Mouse (Mus musculus): ENCODE data around the gene Tcf7l1. TPM values are rescaled to one million over a fixed set of nuclear protein-coding genes. Genes with fewer than 3 reads are reported as not detected.
A peak's percentile ranks its signal among the peaks of the same experiment; 100 is the strongest.

Tcf7l1 gene
- polyA plus RNA-seq, 1 experiment from 2014 or later: 21.7 TPM

DNA sequence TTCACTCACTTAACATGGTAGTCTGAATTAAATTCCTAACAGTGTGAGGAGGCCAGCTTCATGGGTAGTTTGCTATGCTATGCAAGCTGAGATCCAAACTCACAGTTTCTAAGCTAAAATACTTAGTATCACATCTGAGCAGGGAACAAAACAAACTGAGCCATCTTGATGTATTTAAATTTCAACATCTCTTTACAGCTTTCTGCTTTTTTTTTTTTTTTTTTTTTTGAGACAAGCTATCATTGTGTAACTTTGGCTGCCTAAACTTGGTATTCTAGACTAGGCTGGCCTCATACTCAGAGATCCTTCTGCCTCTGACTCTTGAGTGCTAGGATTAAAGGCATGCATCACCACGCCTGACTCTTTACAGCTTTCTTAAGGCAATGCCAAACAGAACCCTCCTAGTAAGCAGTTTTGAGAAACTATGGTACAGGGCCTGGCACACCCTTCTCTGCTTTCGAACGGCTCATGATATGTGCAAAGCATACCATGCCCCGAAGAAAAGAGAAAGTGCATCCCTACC, 180.3 kb downstream of the Tcf7l1 start:
- Histone ChIP-seq H3K27ac (replicated peaks) (no peak overlapping the region), H3K4me2 (replicated peaks) (no peak overlapping the region), H3K27me3 (no peaks in the 10 kb centered on the region), H3K36me3 (peaks cover 69% of the 10 kb centered on the region), H3K9me3 (no peaks in the 10 kb centered on the region), H3K4me3 (no peak overlapping the region), H3K4me1 (peaks cover 4% of the 10 kb centered on the region), H3K9ac (replicated peaks) (no peak overlapping the region)
- 92% methylated on average over 4 of the region's 4 CpGs for WGBS
- ATAC-seq (ENCODE audit: low FRiP score, low read depth): no peak

DNA sequence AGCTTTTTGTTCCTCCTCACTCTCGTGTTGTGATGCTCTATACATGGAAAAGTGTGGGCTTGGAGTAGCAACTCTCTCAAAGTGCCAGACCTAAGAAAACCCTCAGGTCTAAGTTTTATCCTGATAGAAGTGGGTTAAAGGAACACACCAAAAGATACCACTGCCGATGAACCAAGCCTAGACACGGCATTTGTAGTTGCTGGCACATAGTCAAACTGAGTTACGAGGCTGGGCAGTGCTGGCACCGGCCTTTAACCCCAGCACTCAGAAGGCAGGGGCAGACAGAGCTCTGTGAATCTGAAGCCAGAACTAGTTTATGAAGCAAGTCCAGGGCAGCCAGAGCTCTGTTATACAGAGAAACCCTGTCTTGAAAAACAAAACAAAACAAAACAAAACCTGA, 181.4 kb downstream of the Tcf7l1 start:
- Histone ChIP-seq H3K9ac (replicated peaks) (no peak overlapping the region), H3K9me3 (no peaks in the 10 kb centered on the region), H3K36me3 (peaks cover 61% of the 10 kb centered on the region), H3K4me1 (no peaks in the 10 kb centered on the region), H3K4me2 (replicated peaks) (no peak overlapping the region), H3K4me3 (no peak overlapping the region), H3K27ac (replicated peaks) (no peak overlapping the region), H3K27me3 (no peaks in the 10 kb centered on the region)
- 95% methylated on average over 5 of the region's 5 CpGs for WGBS
- ATAC-seq (ENCODE audit: low FRiP score, low read depth): no peak

DNA sequence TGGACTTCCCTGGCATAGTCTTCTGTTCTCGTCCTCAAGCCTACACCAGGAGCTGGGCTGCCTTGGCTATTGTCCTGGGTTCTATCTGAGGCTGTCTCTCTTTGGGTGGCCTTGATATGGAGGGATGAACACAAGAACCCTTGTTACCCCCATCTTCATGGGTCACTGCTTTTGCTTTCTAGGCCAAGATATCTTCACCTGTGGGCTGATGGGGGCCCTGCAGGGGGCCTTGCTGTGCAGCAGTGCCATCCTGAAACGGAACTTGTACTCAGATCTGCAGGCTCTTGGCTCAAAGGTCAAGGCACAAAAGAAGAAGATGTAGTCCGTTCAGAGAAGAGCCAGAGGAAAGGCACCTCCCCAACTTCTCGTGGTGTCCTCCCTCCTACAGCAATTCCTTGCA, 182.0 kb downstream of the Tcf7l1 start:
- no peaks in the 10 kb centered on the region for H3K9me3 ChIP-seq
- H3K4me3 ChIP-seq: no peak overlapping the region
- no peak overlapping the region for H3K27ac ChIP-seq (replicated peaks)
- no peaks in the 10 kb centered on the region for H3K27me3 ChIP-seq
- no peak for ATAC-seq (ENCODE audit: low FRiP score, low read depth)
- no peak overlapping the region for H3K4me2 ChIP-seq (replicated peaks)
- H3K9ac ChIP-seq (replicated peaks): no peak overlapping the region
- peaks cover 61% of the 10 kb centered on the region for H3K36me3 ChIP-seq
- no peaks in the 10 kb centered on the region for H3K4me1 ChIP-seq
- WGBS: 88% methylated on average over 4 of the region's 4 CpGs

DNA sequence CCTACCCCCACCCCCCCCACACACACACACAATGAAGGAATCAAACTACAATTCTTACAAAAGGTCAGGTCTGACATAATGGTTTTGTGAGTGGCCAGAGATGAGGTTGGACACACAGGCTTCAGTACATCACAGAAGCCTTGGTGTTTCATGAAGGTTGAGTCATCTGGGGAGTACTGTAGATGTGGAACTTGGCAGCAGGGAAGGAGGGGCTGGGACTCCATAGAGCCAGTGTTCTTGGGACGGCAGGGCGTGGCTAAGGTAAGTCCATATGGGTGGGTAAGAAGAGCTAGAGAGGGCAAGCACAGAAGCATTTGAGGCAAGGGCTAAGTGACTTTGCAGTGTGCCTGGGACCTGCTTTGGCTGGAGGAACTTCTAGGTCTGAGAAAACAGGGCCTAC, 185.0 kb downstream of the Tcf7l1 start:
- Histone ChIP-seq H3K36me3 (peaks cover 32% of the 10 kb centered on the region), H3K4me1 (no peaks in the 10 kb centered on the region), H3K9me3 (no peaks in the 10 kb centered on the region), H3K4me3 (no peak overlapping the region), H3K4me2 (replicated peaks) (no peak overlapping the region), H3K9ac (replicated peaks) (no peak overlapping the region), H3K27ac (replicated peaks) (no peak overlapping the region), H3K27me3 (no peaks in the 10 kb centered on the region)
- no peak for ATAC-seq (ENCODE audit: low FRiP score, low read depth)
- 94% methylated on average over 2 of the region's 2 CpGs for WGBS

DNA sequence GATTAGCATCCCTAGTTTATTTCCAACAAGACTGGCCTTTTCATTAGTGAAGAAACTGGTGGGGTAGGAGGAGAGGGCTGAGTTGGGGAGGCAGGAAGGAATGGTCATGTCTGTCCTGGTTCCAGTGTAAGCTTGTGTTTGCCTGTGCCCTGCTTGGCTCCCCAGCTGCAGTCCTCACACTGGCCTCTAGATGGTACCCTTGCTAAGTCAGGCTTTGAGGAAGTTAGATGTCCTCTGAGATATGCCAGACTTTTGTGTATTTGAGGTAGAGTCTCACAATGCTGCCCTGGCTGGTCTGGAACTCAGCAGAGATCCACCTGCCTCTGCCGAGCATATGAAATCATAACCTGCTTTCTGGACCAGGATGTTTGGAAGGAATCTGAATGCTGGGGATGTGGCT, 187.3 kb downstream of the Tcf7l1 start:
- no peaks in the 10 kb centered on the region for H3K27me3 ChIP-seq
- H3K9me3 ChIP-seq: no peaks in the 10 kb centered on the region
- H3K9ac ChIP-seq (replicated peaks): no peak overlapping the region
- WGBS: 55% methylated on average over 1 of the region's 1 CpGs
- ATAC-seq (ENCODE audit: low FRiP score, low read depth): no peak
- peaks cover 16% of the 10 kb centered on the region for H3K36me3 ChIP-seq
- no peak overlapping the region for H3K4me2 ChIP-seq (replicated peaks)
- H3K27ac ChIP-seq (replicated peaks): no peak overlapping the region
- no peak overlapping the region for H3K4me3 ChIP-seq
- H3K4me1 ChIP-seq: peaks cover 17% of the 10 kb centered on the region

DNA sequence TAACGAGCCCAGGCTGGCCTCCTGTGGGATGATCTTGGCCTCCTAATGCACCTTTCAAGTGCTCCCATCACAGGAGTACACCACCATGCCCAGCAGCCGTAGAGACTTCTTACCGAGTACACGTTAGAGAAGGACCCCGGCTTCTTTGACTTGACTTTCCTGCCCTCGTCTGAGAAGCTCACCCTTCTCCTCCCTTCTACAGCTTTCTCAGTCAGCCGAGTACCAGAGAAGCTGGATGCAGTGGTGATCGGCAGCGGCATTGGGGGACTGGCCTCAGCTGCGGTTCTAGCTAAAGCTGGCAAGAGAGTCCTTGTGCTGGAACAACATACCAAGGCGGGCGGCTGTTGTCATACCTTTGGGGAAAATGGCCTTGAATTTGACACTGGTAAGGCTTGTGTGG, 188.3 kb downstream of the Tcf7l1 start:
- no peak overlapping the region for H3K4me3 ChIP-seq
- no peak overlapping the region for H3K27ac ChIP-seq (replicated peaks)
- 82% methylated on average over 12 of the region's 12 CpGs for WGBS
- H3K36me3 ChIP-seq: peaks cover 6% of the 10 kb centered on the region
- no peak for ATAC-seq (ENCODE audit: low FRiP score, low read depth)
- no peak overlapping the region for H3K4me2 ChIP-seq (replicated peaks)
- H3K9me3 ChIP-seq: no peaks in the 10 kb centered on the region
- no peak overlapping the region for H3K9ac ChIP-seq (replicated peaks)
- peaks cover 17% of the 10 kb centered on the region for H3K4me1 ChIP-seq
- no peaks in the 10 kb centered on the region for H3K27me3 ChIP-seq

DNA sequence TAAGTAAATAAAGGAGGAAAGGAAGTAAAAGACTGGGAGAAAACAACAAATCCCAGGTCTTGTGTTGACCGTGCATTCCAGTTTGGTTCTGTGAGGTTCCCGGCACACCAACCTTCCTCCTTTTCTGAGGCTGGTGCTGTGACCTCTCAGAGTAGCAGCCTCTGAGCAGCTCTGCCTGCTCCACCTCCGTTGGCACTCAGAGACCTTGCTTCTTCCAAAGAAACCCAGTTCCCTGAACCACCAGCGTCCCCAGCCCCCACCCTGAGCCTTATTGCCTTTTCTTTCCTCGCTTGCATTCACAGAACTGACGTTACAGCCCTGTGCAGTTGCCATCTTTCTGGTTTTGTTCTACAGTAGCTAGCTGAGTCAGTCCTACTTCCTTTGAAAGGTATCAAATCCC, 188.8 kb downstream of the Tcf7l1 start:
- WGBS: 84% methylated on average over 6 of the region's 6 CpGs
- ATAC-seq (ENCODE audit: low FRiP score, low read depth): no peak
- Histone ChIP-seq H3K9me3 (no peaks in the 10 kb centered on the region), H3K27me3 (no peaks in the 10 kb centered on the region), H3K4me3 (no peak overlapping the region), H3K27ac (replicated peaks) (no peak overlapping the region), H3K9ac (replicated peaks) (no peak overlapping the region), H3K4me2 (replicated peaks) (no peak overlapping the region), H3K4me1 (peaks cover 17% of the 10 kb centered on the region), H3K36me3 (peaks cover under 1% of the 10 kb centered on the region; the same call in 1 of the 2 replicates)

DNA sequence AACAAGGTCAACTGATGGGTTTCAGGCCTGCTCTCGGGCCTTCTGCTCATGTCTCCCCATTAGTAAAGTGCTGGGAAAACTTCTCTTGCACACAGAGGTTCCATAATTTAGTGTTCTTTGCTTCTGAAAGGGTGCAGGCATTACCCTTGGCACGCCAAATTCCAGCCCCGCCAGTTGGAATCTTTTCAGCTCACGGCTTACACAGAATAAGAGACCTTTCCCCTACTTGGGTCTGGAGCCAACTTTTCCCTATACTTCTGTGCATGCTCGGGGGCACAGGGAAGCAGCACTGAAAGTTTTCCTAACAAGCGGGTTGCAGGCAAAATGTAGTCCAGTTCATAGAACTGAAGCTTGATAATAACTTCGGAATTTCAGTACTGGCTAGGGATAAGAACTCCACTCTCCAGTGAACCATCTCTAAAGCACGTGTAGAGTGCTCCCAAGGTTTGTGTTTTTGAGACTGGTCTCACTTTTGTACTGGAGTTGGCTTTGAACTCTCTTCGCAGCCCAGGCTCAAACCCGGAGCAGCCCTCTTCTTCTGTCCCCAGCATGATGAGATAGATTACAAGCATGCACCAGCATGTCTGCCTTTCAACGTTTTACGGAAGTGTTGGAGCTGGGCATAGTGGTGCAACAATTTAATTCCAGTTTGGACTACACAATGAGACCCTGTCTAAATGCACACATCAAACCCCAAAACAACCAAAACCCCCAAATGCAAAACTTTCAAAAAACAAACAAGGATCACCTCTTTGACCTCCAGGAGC, 190.1 kb downstream of the Tcf7l1 start:
- peaks cover 17% of the 10 kb centered on the region for H3K4me1 ChIP-seq
- H3K9ac ChIP-seq (replicated peaks): peak overlapping the region; percentile 67
- H3K27ac ChIP-seq (replicated peaks): no peak overlapping the region
- 55% methylated on average over 12 of the region's 12 CpGs for WGBS
- H3K4me3 ChIP-seq: peak overlapping the region; percentile 64
- H3K9me3 ChIP-seq: no peaks in the 10 kb centered on the region
- no peaks in the 10 kb centered on the region for H3K27me3 ChIP-seq
- no peak for ATAC-seq (ENCODE audit: low FRiP score, low read depth)
- peak overlapping the region; percentile 86 for H3K4me2 ChIP-seq (replicated peaks)
- H3K36me3 ChIP-seq: no peaks in the 10 kb centered on the region

DNA sequence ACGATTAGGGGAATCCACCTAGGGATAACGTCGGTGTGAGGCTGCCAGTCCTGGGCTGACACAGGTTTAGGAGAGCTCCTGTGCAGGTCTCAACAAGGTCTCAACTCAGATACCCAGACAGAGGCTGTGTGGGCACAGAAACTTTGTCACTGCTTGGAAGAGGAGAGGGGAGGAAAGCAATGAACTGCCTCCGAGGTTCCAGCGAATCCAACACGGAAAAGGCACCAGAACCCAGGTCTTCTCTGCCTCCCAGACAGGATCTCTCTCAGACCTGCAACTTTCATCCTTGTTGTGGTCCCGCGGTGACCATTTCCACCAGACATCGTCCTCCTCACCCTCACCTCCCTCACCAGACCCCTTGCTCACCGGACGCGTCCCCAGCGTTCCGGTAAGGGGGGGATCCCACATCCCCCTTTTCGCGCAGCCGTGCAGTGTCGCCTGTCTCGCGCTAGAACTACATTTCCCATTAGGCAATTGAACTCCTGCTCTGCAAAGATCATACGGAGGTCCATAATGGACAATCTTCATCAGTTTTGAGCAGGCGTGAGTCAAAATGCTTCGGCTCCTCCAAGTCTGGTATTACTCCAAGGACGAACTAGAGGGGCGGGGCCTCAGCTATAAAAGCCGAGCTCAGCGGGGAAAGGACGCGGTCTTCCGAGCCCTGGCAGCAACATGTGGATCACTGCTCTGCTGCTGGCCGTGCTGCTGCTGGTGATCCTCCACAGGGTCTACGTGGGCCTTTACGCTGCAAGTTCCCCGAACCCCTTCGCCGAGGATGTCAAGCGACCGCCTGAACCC, 190.9 kb downstream of the Tcf7l1 start, which contains the start of the genes Elmod3 and Retsat:
TSS of gene Elmod3 (minus strand) at position 458 of the 798 bp plus-strand sequence.
TSS of gene Retsat (plus strand) at position 520 of the 798 bp plus-strand sequence.
- WGBS: 1% methylated on average over 38 of the region's 38 CpGs
- Histone ChIP-seq H3K4me2 (replicated peaks) (peak within 1 kb of the TSS; percentile 86), H3K4me3 (peak within 1 kb of the TSS; percentile 64), H3K9ac (replicated peaks) (peak within 1 kb of the TSS; percentile 67), H3K9me3 (no peaks in the 10 kb centered on the region), H3K4me1 (peaks cover 17% of the 10 kb centered on the region), H3K36me3 (no peaks in the 10 kb centered on the region), H3K27me3 (no peaks in the 10 kb centered on the region), H3K27ac (replicated peaks) (no peak within 1 kb of the TSS)
- ATAC-seq (ENCODE audit: low FRiP score, low read depth): peak; percentile 92

DNA sequence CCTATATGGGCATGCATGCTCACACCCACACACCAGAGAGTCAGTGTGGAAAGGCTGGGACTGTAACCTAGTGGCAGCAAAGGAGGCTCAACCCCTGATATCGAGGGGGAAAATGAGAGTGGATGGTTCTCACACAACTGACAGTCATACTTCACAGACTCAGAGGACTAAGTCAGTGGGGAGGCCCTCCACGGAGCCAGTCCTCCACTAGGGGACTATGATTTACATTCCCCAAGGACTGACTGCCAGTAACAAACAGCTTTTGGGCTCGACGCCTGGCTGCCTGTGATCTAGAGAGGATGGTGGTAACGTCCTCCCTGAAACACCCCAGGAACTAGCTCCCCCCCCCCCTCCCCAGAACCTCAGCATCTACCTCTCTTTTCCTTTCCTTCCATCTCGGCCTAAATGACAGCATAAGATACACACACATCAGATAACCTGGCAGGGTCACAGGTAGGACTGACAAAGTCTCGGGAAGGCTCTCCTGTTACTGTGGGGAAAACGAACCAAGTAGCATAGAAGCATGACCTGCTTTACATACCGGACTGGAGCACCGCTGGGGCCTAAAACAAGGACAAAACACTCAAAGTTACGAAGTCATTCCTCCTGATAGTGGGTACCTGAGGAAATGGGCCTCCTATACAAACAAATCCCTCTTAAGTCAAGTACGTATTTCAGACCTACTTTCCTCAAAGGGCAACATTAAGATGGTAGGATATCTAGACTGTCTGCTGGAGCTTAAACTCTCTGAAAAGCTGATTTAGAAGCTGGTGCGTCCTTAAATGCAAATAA, 191.8 kb downstream of the Tcf7l1 start:
- H3K4me1 ChIP-seq: peaks cover 17% of the 10 kb centered on the region
- no peaks in the 10 kb centered on the region for H3K27me3 ChIP-seq
- no peaks in the 10 kb centered on the region for H3K9me3 ChIP-seq
- peak overlapping the region; percentile 67 for H3K9ac ChIP-seq (replicated peaks)
- WGBS: 53% methylated on average over 13 of the region's 13 CpGs
- H3K4me2 ChIP-seq (replicated peaks): peak overlapping the region; percentile 86
- H3K36me3 ChIP-seq: no peaks in the 10 kb centered on the region
- H3K4me3 ChIP-seq: peak overlapping the region; percentile 64
- no peak overlapping the region for H3K27ac ChIP-seq (replicated peaks)
- no peak for ATAC-seq (ENCODE audit: low FRiP score, low read depth)

DNA sequence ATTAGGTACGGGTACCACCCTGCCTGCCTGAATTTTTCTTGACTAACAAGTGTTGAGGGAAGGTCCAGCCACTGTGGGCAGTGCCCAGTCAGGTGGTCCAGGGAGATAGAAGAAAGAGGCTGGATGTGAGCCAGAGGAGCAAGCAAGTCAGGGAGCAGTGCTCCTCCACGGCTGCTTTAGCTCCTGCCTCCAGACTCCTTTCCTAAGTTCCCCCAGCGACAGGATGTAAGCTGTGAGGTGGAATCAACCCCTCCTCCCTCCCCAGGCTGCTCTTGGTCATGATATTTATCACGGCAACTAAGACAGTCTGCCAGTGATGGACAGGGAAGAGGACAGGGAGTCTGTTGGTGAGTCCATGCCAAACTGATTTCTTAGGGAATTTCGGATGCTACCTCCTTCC, 195.1 kb downstream of the Tcf7l1 start:
- H3K4me1 ChIP-seq: peaks cover 16% of the 10 kb centered on the region
- no peak overlapping the region for H3K9ac ChIP-seq (replicated peaks)
- H3K4me3 ChIP-seq: no peak overlapping the region
- no peaks in the 10 kb centered on the region for H3K27me3 ChIP-seq
- no peaks in the 10 kb centered on the region for H3K36me3 ChIP-seq
- H3K4me2 ChIP-seq (replicated peaks): no peak overlapping the region
- no peak overlapping the region for H3K27ac ChIP-seq (replicated peaks)
- 77% methylated on average over 5 of the region's 5 CpGs for WGBS
- no peak for ATAC-seq (ENCODE audit: low FRiP score, low read depth)
- H3K9me3 ChIP-seq: no peaks in the 10 kb centered on the region

All from midbrain, embryonic 12.5 days (tissue).